Mouse (Mus musculus) layer of hippocampus, adult 9-11 months (tissue): ENCODE measurements around the gene Gm5460.

ENCODE experiments used
- DNase-seq: peaks from one replicate; pipeline ENCODE4 v3.0.0; 2022

Gm5460 gene

DNA sequence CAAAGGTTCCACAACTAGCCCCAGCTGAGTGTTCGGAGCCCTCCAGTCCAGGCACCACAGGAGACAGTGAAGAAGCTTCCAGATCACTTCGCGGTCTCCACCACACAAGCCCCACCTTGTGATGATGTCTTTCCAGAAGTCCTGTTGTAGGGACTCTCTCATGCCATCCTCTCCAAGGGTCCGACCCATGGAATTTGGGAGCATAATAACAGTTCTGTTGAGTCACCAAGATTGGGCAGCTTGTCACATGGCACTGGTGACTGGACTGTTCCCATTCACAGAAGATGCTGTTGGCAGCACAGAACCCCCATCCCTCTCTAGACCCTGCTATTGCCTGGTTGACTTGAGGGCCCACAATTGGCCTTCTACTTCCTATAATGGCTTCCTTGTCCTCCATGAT is at the start of gene Gm5460:
Gm5460 (plus strand) TSS at position 378 of the 400 bp plus-strand sequence.
- DNase-seq: no peak

GRCm38 (mm10) chr14:33972679-33973078 is 43.9 kb upstream of the Gm5460 start:
- DNase-seq: no peak

GRCm38 (mm10) chr14:33974752-33975151 is 41.8 kb upstream of the Gm5460 start:
- peak; percentile 62 for DNase-seq

- DNase-seq: no peak
These were observed 38.8 kb upstream of the Gm5460 start for GRCm38 (mm10) chr14:33977748-33978147.

DNA sequence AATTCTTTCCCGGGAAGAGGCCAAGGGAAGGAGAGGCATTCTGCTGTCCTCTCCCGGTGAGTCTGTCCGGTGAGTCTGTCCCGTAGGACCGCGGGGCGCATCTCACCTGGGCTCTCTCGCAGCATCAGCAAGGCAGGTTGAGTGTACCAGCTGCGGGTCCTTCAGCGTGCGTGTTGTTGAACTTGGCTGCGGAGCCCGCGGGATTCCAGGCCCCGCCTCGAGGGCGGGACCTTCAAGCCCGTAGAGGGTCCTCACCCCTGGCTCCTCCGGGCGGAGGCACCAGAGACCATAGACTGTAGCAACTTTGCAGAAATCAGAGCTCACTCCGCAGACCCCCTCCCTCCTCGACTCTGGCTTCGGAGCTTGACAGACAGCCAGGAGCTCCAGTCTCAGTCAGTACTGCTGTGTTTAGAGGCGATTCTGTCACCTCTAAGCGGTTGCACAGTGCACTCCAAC is 37.9 kb upstream of the Gm5460 start, which contains the start of gene Zfp488:
Zfp488 (minus strand) TSS at position 161 of the 456 bp plus-strand sequence.
- no peak for DNase-seq

DNA sequence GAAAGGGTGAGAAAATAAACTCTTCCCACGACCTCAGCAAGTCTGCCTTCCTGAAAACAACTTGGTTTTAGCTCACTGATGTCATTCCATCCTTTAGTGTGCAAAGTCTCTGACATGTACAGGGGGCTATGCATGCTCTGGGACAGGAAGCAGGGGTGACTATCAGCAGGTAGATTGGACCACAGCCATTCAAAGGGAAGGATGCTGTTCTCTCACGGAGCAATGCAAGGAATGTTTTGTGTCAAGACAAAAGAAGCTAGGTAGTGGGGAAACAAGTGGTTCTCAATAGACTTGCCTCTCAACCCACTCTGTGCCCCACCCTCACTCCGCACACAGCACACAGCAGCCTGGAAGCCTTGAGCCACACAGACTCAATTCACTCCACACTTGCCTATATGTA is 27.4 kb upstream of the Gm5460 start:
- no peak for DNase-seq

DNA sequence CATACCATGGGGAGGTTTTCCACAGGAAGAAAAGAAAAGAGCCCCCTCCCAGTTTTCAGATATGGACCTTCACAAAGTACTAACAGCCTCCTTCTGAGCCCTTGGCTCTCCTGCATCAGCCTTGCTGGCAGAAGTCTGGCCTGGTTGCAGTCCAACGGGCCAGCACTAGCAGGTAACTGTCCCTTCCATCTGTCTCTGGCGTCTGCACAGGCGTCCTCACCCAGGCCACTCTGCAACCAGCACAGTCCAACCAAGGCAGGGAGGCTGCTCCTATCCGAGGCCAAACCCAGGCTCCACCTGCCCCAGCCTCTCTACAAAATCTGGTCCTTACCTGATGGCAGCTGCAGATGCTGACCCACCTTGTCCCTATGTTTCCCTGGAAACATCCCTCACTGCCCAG is 24.6 kb upstream of the Gm5460 start:
- DNase-seq: no peak

GRCm38 (mm10) chr14:33993051-33993450 is 23.5 kb upstream of the Gm5460 start:
- no peak for DNase-seq

DNA sequence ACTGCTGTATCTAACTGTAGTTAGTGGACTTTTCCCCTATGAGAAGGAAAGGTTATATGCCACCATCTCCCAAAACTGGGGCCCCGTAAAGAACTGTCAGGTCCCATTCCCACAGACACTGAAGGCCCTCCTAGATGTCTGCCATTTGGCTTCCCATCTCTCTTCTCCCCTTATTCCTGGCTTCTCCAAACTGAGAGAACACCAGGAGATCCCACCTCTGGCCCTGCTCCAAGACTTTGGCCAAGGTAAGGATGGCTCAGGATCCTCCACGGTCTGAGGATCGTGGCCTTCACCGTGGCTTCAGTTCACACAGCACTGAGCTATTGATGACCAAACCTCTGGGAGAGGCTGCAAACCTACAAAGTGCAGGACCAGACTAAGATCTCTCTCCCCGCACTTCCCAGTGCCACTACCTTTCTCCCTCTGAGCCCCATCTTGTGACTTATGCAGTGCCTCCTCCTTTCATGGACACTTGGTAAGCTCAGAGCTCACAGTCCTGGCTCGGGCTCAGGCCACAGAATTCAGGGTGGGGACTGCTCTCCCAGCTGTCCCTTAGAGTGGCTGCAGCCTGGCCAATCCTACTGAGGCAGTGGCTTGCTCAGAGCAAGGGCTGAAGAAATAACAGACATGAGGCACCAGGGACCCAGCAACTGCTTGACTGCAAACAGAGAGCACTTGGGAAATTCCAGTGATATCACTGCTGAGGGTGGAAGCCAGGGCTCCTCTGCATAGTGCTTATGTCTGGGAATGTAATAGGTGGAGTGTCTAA is 22.9 kb upstream of the Gm5460 start:
- no peak for DNase-seq

- no peak for DNase-seq
These were observed 19.1 kb upstream of the Gm5460 start for GRCm38 (mm10) chr14:33997427-33997826.

DNA sequence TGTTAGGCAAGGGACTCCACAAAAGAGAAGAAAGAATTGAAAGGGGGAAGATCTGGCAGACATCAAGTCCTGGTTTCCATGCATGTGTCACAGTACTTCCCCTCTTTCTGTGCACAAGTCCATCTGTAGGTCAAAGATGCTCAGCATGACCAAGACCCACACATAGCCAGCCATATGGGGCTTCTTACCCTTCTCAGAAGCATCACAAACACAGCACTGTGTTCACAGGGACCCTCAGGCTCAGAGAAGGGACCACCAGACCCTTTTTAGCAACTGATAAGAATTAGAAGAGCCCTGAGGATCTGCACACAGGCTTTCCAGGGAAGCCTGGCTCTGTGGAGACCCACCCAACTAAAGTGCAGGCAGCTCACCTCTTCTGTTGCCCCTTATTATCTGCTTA is 16.5 kb upstream of the Gm5460 start:
- no peak for DNase-seq

DNA sequence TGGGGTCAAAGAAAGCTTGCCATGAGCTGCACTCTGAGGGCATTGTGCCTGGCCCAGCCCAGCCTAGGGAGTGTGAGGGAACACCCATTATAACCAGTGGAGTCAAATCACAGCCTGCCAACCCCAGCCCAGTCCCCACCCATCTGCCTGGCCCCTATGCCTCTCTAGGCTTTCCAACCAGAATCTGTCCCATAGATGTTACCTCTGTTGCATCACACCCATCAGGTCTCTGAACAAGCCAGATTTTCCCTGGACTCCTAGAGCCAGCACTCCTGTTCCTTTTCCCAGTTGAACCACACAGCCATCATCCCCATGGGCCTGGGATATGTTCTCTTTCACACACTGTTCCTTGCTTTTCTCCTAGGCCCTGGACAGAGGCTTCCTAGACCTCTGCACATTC is 15.1 kb upstream of the Gm5460 start:
- no peak for DNase-seq

DNA sequence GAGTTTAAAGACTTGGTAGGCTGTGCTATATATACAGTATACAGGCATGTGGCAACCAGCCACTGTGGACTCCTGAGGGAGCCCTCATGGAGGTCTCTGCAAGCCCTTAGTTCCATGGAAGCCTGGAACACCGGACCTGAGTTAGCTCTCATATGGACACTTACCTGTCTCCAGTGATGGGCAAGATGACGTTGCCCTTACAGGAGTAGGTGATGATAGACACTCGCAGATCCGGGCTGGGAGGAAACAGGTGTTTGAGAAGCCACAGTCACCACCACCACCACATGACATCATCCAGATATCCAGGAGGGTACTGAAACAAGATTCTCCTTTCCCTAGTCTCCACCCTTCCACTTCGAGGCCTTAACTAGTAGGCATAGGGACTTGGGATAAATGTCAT is 14.2 kb upstream of the Gm5460 start:
- no peak for DNase-seq

- DNase-seq: no peak
These were observed 1.5 kb upstream of the Gm5460 start, which contains the start of gene Gm30083 for GRCm38 (mm10) chr14:34015063-34015462. Gene Gm30083, minus strand, starts transcription at chr14:34015182.

GRCm38 (mm10) chr14:34016938-34017337 is 380 bp downstream of the Gm5460 start:
- DNase-seq: no peak

DNA sequence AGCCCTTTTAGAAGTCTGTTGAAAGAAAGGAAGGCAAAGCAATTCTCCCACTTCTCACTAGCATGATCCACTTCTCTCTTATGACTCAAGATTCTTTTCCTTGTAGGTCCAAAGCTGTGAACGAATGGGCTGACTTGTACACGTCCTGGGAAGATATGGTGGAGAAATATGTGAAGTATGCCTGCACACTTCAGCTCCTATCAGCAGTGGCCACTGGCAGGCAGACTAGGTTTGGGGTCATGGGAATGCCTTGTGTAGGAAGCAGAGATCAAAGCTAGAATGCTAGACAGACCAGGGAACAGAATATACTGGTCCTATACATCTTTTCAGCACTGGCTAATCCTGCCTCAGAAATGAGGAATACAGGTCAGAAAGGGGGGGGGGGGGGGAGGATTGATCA is 10.2 kb downstream of the Gm5460 start:
- DNase-seq: no peak

DNA sequence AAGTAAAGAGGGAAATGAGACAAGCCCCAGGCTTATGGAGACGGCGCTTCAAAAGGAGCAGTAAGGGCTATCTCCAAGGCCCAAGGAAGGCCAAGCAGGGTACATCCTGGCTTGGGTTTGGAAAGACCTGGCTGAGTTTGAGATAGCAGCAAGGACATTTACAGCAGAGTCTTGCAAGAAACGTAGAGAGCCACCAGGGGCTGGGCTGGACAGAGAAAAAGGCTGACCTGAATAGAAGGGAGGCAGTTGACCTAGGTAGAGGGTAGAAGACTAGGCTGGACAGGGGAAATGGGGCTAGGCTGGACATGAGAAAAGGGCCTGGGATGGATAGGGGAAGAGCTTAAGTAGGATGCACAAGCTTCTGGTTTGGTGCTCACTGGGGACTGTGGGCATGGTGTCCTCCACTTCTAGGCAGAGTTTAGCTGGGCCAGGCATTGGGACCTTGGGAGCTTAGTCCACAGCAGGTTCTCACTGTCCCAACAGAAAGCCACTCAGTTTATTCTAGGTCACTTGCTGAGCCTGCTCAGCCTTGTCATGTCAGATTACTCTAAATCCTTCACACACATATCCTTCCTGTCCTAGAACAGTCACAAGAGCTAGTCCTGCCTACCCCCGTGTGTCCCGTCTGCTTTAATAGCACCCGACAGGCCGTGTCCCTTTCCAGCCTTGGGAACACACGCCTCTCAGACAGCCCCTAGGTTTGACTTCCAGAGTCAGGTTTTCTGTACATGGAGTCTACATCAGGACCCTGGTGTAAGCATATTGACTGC is 17.5 kb downstream of the Gm5460 start:
- no peak for DNase-seq

- DNase-seq: no peak
These were observed 24.7 kb downstream of the Gm5460 start for GRCm38 (mm10) chr14:34041241-34041640.

GRCm38 (mm10) chr14:34043341-34043740 is 26.8 kb downstream of the Gm5460 start:
- no peak for DNase-seq

- DNase-seq: no peak
These were observed 33.7 kb downstream of the Gm5460 start for GRCm38 (mm10) chr14:34050101-34050779.

- DNase-seq: no peak
These were observed 36.0 kb downstream of the Gm5460 start, which contains the start of gene Antxrl for GRCm38 (mm10) chr14:34052516-34052915. Gene Antxrl, plus strand, starts transcription at chr14:34052707.

DNA sequence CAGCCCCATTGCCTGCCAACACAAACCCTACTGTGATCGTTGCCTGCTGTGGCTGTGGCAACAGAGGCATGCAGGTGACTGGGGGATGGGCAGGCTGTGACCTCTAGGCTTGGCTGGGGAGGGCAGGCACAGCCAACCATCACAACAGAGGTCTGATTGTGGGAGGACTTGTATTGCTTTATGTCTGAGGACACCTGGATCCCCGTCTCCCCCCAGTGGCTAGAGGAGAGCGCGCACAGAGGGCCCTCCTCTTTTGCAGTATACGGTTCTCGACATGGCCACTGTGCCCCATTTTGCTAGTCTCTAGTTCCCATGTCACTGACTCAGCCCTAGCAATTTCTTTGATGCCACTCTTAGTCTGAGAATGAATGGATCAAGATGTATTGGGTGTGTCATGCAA is 55.1 kb downstream of the Gm5460 start:
- DNase-seq: no peak

- no peak for DNase-seq
These were observed 58.8 kb downstream of the Gm5460 start for GRCm38 (mm10) chr14:34075346-34075745.
